Mouse (Mus musculus) thymus, adult 2 months (tissue): Measurements from ENCODE around the gene Tet1. TPM values are rescaled to one million over a fixed set of nuclear protein-coding genes. Genes with fewer than 3 reads are reported as not detected.
A peak's percentile ranks its signal among the peaks of the same experiment; 100 is the strongest.

Experiments
- DNase-seq: peaks from one replicate; pipeline ENCODE4 v3.0.0; 2021
- H3K27ac ChIP-seq: fragments of 200-500 bp; 2 replicates; pipeline ENCODE4 v1.5.1; 2012; ENCODE audit warnings: low read length, control low read depth; ENCODE audit not compliant: control insufficient read depth, insufficient read depth
- H3K27me3 ChIP-seq: fragments of 200-500 bp; 2 replicates; pipeline ENCODE4 v1.6.1; 2012; ENCODE audit warnings: mild to moderate bottlenecking, low read length, moderate library complexity, mixed read lengths; ENCODE audit not compliant: control insufficient read depth, insufficient read depth
- H3K36me3 ChIP-seq: fragments of 200-500 bp; 2 replicates; pipeline ENCODE4 v1.6.1; 2012; ENCODE audit warnings: mild to moderate bottlenecking, low read length, moderate library complexity; ENCODE audit not compliant: control insufficient read depth, insufficient read depth
- H3K4me1 ChIP-seq: fragments of 200-500 bp; replicated peaks from 2 replicates; pipeline ENCODE4 v1.6.1; 2012; ENCODE audit warnings: low read length; ENCODE audit not compliant: control insufficient read depth, insufficient read depth
- H3K4me3 ChIP-seq: fragments of 200-500 bp; 2 replicates; pipeline ENCODE4 v1.5.1; 2012; ENCODE audit warnings: mild to moderate bottlenecking, low read length, control low read depth, moderate library complexity; ENCODE audit not compliant: control insufficient read depth, insufficient read depth
- CTCF ChIP-seq: fragments of 200-500 bp; IDR thresholded peaks from 2 replicates; pipeline ENCODE4 v1.5.1; 2012; ENCODE audit warnings: mild to moderate bottlenecking, control low read depth, low read length, moderate library complexity, borderline replicate concordance; ENCODE audit not compliant: control insufficient read depth, poor library complexity, insufficient read depth; ENCODE audit errors: extremely low read depth
- POLR2A ChIP-seq: fragments of 200-500 bp; IDR thresholded peaks from 2 replicates; pipeline ENCODE4 v1.6.1; 2012; ENCODE audit warnings: mild to moderate bottlenecking, low read length, control low read depth, moderate library complexity; ENCODE audit not compliant: control insufficient read depth, poor library complexity, insufficient read depth; ENCODE audit errors: extremely low read depth
- WGBS: fragments of 180-500 bp; shearing (Covaris S2); methylation state at CpG from one replicate; pipeline ENCODE4 v1.1.7; 2018; 5-methylcytosine and 5-hydroxymethylcytosine counted together
- polyA plus RNA-seq: library from polyadenylated mRNA; depleted of rRNA; stranded (reverse); fragments of >200 nt; gene quantifications from 2 replicates; pipeline ENCODE4 v1.2.3, GENCODE M21; 2012

Tet1 gene
- polyA plus RNA-seq, 1 experiment, result 5.7 TPM

DNA sequence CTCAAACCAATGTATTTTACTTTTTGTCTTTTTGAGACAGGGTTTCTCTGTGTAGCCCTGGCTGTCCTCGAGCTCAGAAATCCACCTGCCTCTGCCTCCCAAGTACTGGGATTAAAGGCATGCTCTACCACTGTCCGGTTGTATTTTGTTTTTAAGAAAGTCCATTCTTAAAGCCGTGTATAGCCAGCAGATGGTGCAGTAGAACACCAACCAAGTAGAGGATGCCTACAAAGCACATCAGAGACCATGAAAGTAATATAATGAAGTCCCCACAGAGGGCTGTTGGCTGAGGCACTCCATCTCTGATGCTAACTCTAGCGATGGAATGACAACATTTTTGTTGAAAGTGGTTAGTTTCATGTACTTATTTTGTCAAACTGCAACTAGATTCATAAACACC is 98.8 kb downstream of the Tet1 start:
- no peaks in the 10 kb centered on the region for H3K4me1 ChIP-seq
- no peaks in the 10 kb centered on the region for H3K27me3 ChIP-seq
- TF ChIP-seq CTCF (no peak), POLR2A (no peak)
- H3K36me3 ChIP-seq, result 0 out of 2 replicates have a peak, but pooled peaks cover 8% of the 10 kb centered on the region
- H3K4me3 ChIP-seq, result no peak overlapping the region
- H3K27ac ChIP-seq, result no peak overlapping the region
- no peak for DNase-seq
- 68% methylated on average over 4 of the region's 4 CpGs for WGBS

- TF ChIP-seq POLR2A (no peak), CTCF (no peak)
- Histone ChIP-seq H3K4me1 (no peaks in the 10 kb centered on the region), H3K27ac (no peak overlapping the region), H3K27me3 (no peaks in the 10 kb centered on the region), H3K36me3 (no peaks in the 10 kb centered on the region), H3K4me3 (no peak overlapping the region)
- no peak for DNase-seq
- 97% methylated on average over 2 of the region's 2 CpGs for WGBS
Measured at GRCm38 (mm10) chr10:62808766-62809165, 100.0 kb downstream of the Tet1 start.

DNA sequence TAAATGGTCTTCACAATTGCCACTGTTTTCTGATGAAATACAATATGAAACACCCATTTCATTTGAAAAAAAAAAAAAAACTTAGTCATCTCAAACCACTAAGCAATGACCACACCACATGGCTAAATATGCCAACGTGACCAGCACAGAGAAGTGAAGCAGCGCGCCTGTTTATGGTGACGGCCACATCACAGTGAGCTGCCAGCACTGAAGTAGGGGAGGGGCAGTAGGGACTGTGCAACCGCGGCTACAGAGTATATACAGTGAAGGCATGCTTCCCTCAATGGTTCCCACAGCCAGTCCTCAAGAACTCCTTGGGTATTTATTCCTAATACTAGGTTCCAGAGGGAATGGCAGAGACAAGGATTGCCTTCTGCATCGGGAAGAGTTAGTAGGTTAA is 100.5 kb downstream of the Tet1 start:
- Histone ChIP-seq H3K4me3 (no peak overlapping the region), H3K4me1 (no peaks in the 10 kb centered on the region), H3K27me3 (no peaks in the 10 kb centered on the region), H3K27ac (no peak overlapping the region), H3K36me3 (no peaks in the 10 kb centered on the region)
- WGBS, result 74% methylated on average over 7 of the region's 7 CpGs
- DNase-seq, result no peak
- TF ChIP-seq POLR2A (no peak), CTCF (no peak)

DNA sequence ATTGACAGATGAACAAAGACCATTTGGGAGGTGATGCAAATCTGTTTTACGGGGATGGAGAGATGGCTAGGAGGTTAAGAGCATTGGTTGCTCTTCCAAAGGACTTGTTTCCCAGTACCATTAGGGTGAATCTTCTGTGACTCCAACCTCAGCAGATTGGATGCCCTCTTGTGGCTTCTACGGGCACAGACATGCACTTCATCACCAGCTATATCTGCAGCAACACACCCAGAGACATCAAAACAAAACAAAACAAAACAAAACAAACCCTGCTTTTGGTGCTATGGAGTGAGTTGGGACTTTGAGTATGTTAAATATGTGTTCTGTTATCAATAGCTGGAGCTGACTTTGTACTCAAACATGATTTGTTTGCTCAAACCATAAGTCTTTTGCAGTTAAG is 104.7 kb downstream of the Tet1 start:
- no peaks in the 10 kb centered on the region for H3K27me3 ChIP-seq
- H3K36me3 ChIP-seq, result no peaks in the 10 kb centered on the region
- no peak for DNase-seq
- no peak overlapping the region for H3K4me3 ChIP-seq
- WGBS, result 88% methylated on average over 2 of the region's 2 CpGs
- no peak overlapping the region for H3K27ac ChIP-seq
- no peak for TF ChIP-seq CTCF
- no peak for TF ChIP-seq POLR2A
- no peaks in the 10 kb centered on the region for H3K4me1 ChIP-seq

DNA sequence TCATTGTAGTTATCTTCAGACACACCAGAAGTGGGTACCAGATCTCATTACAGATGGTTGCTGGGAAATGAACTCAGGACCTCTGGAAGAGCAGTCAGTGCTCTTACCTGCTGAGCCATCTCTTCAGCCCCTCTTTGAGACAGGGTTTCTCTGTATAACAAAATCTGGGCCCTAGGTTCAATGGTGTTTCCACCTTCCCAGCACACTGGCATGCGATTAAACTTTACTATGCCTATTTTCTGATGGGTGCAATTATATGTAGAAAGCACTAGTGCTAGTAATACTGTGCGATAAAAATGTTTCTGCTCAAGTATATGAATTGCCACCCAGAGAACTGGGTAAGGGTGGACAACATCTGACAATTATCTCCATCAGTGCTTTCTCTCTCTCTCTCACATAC is 105.5 kb downstream of the Tet1 start:
- 98% methylated on average over 2 of the region's 2 CpGs for WGBS
- H3K27me3 ChIP-seq, result no peaks in the 10 kb centered on the region

GRCm38 (mm10) chr10:62794221-62794620 is 114.6 kb downstream of the Tet1 start:
- H3K27me3 ChIP-seq, result no peaks in the 10 kb centered on the region

More for the DNA sequence above, 105.5 kb downstream of the Tet1 start:
- no peak for TF ChIP-seq POLR2A
- no peak for DNase-seq
- Histone ChIP-seq H3K27ac (no peak overlapping the region), H3K4me3 (no peak overlapping the region), H3K4me1 (no peaks in the 10 kb centered on the region), H3K36me3 (no peaks in the 10 kb centered on the region)

GRCm38 (mm10) chr10:62793091-62793453 is 115.7 kb downstream of the Tet1 start:
- peaks cover 9% of the 10 kb centered on the region for H3K4me1 ChIP-seq
- H3K4me3 ChIP-seq, result no peak overlapping the region
- TF ChIP-seq POLR2A, result no peak
- no peak for TF ChIP-seq CTCF
- no peak for DNase-seq
- H3K27ac ChIP-seq, result peak overlapping the region; percentile 84; the same call in 1 of the 2 replicates
- H3K36me3 ChIP-seq, result peaks cover 20% of the 10 kb centered on the region
- no peaks in the 10 kb centered on the region for H3K27me3 ChIP-seq
- 82% methylated on average over 2 of the region's 2 CpGs for WGBS

More at GRCm38 (mm10) chr10:62794221-62794620, 114.6 kb downstream of the Tet1 start:
- peaks cover 10% of the 10 kb centered on the region for H3K36me3 ChIP-seq
- over 99% methylated on average over 4 of the region's 4 CpGs for WGBS
- no peak for DNase-seq
- H3K4me1 ChIP-seq, result peaks cover 9% of the 10 kb centered on the region
- no peak for TF ChIP-seq POLR2A
- no peak for TF ChIP-seq CTCF
- H3K27ac ChIP-seq, result no peak overlapping the region
- H3K4me3 ChIP-seq, result no peak overlapping the region
